ENCODE assay signal across 1 mouse cellular context in the genomic region with DNA sequence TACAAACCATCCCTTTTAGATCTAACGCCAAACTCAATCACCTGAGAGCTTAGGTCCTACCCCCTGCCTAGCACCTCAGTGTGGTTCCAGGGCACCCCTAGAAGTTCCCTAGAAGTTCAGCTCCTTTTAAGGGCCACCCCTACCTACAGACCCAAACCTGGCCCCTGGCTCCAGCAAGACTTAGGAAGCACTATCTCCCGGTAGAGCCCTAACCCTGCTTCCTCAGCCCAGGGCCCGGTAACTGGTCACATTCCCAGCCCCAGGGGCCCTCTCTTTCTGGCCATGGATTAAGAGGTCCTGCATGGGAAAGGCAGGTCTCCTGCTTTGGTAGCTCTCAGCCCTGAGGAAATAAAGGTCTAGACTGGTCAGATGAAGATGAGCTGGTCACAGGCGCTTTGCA.
TF ChIP-seq lines count a peak whose summit lies in the region.

No protein-coding gene starts in this region.

TF ChIP-seq in ES-E14, 5 proteins besides CTCF, POLR2A, EP300 and RAD21:
- TF ChIP-seq ZC3H11A (IDR thresholded peaks at IDR 0.05; ENCODE audit: borderline replicate concordance, low read depth, low read length) (no peak), MAFK (IDR thresholded peaks at IDR 0.05; ENCODE audit: insufficient read depth, low read depth, low read length) (no peak), HCFC1 (IDR thresholded peaks at IDR 0.05; ENCODE audit: borderline replicate concordance, insufficient read depth, low read length) (no peak), ZNF384 (IDR thresholded peaks at IDR 0.05; ENCODE audit: low read depth, low read length) (no peak), CHD2 (IDR thresholded peaks at IDR 0.05; ENCODE audit: low read depth, low read length) (no peak)
